Mouse (Mus musculus) adrenal gland, adult 2 months (tissue): ENCODE measurements around the gene Vsig8. TPM values are rescaled to one million over a fixed set of nuclear protein-coding genes. Genes with fewer than 3 reads are reported as not detected.

Experiments
- DNase-seq: peaks from one replicate; pipeline ENCODE4 v3.0.0; 2021
- long read RNA-seq: library from polyadenylated mRNA; stranded (forward); transcript quantifications from one replicate; pipeline ENCODE4 v2.0.0, GENCODE M21; 2021
- polyA plus RNA-seq: library from polyadenylated mRNA; depleted of rRNA; stranded (reverse); fragments of >200 nt; gene quantifications from 2 replicates; pipeline ENCODE4 v1.2.3, GENCODE M21; 2012; rRNA removed
- total RNA-seq, 2 experiments: library from RNA; stranded (reverse); gene quantifications; 2 replicates each; pipeline ENCODE4 v1.2.3; 2021

Vsig8 gene
- total RNA-seq (under 1 TPM; 0.24 to 0.61 TPM), polyA plus RNA-seq (1.6 and 2.1 TPM in 2 replicates)
- long read RNA-seq: 0 reads

DNA sequence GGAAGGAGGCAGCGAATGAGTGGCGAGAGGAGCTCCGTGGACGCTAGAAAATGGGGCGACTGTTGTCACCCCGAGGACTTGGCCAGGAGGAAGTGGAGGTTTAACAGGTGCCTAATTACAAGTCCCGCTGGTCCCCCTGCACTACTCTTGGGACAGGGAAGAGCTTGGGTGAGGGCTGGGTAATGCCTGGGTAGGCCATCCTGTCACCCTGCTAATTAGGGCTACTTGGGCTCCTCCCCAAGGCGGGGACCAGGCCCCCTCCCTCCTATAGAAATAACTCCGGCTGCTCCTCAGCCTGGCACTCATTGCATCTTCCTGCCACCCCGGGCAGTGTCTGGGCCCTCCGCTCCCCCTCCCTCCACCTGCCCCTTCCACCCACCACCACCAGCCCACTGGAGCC, at the start of gene Vsig8:
Gene Vsig8, plus strand, starts transcription at position 301 of the 400 bp plus-strand sequence.
- no peak for DNase-seq

GRCm38 (mm10) chr1:172507001-172507400, 48.7 kb upstream of the Vsig8 start:
- no peak for DNase-seq

GRCm38 (mm10) chr1:172507701-172508100, 48.0 kb upstream of the Vsig8 start:
- DNase-seq: no peak

DNA sequence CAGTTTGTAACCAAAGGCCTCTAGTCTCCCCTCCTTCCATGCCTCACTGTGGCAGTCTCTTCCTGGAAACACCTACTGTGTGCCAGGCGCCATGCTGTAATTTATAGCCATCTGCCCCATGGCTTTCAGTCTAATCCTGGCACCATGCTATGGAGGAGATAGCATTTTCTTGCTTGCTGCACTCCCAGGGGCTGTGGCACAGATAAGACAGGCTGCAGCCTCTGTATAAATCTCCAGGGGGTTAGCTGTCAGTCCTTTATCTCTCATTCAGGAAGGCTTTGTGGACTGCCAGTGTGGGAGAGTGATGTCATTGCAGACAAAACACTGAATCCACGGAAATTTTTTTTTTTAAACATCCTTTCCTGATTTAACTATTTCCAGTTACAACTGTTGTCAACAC, 47.6 kb upstream of the Vsig8 start:
- no peak for DNase-seq

DNA sequence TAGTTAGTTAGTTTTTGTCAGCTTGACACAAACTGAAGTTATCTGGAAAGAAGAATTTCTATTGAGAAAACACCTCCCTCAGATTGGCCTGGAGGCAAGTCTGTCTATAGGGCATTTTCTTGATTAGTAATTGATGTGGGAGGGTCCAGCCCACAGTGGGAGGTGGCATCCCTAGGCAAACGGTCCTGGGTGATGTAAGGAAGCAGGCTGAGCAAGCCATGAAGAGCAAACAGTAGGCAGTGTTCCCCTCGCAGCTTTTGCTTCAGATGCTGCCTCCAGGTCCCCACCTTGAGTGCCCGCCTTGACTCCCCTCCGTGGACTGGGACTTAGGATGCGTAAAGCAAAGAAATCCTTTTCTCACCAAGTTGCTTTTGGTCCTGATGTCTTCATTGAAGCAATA, 46.5 kb upstream of the Vsig8 start:
- no peak for DNase-seq

GRCm38 (mm10) chr1:172509983-172510382, 45.8 kb upstream of the Vsig8 start:
- DNase-seq: no peak

DNA sequence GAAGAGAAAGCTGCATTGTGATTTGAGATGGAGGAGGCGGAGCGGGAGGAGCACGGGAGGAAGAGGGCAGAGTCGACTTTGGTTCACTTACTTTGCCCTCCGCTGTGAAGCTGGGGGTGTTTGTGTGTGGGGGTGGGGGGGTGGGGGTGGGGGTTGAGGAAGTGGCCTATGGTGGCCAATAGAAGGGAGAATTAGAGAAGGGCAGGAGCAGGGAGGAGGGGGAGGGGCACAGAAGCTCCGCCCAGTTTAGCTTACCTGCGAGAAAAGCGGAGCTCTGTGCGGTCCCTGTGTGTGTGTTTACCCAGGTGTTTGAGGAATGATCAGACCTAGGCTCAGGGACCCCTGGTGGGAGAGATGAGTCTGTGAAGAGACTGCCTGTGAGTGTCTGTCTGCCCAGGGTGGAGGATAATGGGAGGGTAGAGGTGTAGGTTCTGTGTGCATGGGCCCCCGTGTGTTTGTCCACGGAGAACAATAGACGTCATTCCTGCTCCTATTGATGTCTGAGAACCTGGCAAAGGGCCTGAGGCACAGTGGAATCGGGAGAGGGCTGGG, 45.2 kb upstream of the Vsig8 start:
- DNase-seq: no peak

DNA sequence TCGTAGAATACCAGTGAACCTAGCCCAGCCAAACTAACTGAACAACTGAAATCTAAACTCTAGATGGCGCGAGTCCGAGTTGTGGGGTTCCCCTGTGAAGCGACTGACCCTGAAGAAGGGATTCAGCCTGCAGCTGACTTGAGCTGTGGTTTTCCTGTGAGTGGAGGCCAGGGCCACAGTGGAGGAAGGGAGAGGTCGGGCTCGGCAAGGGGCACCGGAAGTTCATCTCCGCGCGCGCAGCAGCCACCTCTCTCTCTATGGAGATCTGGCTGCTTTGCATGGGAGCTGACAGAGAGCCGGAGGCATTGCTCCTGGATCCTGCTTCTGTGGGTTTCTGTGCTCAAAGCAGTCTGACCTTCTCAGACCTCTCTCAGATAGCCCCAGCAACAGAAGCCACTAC, 42.8 kb upstream of the Vsig8 start:
- DNase-seq: peak; percentile 83

DNA sequence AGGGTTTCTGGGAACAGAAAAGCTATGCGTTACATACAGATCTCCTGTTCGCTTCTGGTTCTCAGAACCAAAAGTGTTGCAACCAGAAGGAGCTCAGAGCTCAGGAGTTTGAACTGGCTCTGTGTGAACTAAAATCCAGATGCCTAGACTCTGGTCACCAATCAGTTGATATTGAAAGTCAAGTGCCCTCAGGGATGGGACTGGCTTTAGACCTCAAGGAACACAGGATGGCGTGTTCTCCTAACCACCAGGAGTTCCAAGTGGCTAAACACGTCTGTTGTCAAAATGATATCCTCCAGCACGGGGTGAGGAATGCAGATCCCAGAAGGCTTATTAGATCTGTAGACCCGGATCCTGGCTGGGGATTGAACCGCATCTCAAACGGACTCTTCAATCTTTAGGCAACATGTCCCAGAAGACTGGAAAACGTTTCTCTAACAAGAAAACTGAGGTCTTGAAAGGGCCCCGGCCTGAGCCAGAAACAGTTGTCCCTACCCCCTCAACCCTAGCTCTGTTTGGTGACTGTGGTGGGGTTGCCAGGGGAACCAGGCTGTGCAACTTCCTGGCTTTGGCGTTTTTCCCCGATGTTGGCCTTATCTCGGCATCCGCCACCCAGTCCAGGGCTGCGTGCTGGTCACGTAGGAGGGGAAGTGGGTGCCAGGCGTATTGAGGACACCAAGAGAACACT, 42.1 kb upstream of the Vsig8 start:
- peak; percentile 69 for DNase-seq

- DNase-seq: no peak
Measured at GRCm38 (mm10) chr1:172514213-172514529, 41.6 kb upstream of the Vsig8 start.

- DNase-seq: no peak
Measured at GRCm38 (mm10) chr1:172514551-172515268, 41.0 kb upstream of the Vsig8 start.

DNA sequence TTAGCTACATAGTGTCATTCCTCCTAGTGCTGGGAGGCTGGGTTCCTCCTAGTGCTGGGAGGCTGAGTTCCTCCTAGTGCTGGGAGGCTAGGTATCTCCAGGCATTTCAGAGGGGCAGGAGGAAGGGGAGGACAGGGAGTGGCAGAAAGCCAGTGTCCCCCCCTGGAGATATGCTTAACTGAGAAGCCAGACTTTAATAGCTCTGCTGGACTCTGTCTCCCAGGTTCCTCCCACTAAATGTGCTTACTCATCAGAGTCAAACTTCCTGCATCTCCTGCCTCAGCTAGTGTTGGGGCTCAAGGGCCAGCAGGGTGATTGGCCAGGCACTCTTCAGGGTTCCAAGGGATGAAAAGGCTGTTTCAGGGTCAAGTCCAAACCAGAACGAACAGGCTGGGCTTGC, 40.3 kb upstream of the Vsig8 start:
- no peak for DNase-seq

DNA sequence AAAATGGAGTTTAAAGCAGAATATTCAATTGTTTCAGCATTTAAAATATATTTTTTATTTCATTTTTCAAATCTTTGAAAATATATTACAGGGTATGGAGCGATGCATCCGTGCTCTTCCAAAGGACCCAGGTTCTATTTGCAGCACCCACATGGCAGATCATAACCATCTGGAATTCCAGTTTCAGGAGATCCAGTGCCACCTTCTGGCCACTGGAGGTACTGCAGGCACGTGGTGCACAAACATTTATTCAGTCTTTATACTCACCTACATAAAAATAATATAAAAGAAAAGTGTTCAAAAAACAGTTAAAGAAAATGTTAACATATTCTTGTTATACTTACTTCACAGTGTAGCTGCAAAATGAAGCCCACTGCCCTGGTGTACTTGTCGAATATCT, 37.7 kb upstream of the Vsig8 start:
- DNase-seq: no peak

DNA sequence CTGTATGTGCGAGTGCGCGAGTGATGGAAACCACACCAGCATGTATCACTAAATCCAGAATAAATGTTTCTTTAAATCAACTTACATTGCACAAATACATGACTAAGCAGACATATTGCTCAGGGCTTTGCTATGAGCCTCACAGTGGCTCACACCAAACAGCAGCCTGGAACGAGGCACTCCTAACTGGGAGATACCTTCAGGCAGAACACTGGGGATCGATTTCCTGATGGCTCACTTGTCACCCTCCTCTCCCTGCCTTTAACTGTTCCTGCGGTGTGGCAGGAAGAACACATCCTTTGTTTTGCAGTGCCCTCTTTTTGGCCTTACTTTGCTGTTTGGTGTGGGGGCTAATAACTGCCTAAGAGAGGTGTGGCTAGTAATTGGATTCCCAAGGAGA, 36.1 kb upstream of the Vsig8 start:
- no peak for DNase-seq

DNA sequence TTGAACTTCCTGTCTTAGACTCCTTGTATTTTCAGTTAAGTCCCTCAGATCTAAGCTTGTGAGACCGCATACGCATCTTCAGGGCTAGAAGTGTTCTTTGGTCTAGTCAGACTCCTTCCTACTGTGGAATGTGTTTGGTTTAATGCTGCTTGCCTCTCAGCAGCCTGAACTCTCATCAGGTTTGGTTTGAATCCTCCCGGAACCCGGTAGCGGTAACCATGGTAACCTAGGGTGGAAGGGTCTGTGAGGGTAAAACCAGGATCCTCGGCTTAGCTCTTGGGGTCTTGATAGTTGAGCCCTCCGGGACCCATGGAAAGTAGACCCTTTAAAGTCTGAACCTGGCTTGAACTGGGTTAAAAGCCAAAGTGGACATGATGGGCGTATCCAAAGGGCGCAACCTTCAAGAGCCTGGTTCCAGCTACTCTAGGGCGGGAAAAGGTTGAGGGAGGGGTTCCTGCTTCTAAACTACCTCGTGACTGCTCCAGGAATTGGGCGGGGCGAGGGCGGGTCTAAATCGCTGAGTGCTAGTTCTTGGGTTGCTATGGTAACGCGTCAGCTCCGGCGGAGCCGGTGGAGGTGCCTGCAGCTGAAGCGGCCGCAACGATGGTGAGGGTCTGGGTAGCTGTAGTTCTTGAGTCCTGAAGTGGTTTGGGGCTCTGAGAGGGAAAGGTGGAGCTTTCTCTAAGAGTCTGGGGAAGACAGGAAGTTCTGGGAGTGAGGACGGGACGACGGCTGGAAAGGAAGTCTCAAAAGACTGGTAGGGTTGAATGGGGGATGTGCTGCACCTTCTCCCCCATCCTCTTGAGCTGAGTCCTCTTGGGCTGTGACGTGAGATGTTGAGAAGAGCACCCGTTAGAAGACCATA, 34.9 kb upstream of the Vsig8 start, which contains the start of gene Cfap45:
Gene Cfap45, plus strand, starts transcription at position 226 of the 865 bp plus-strand sequence.
- DNase-seq: peak; percentile 88

DNA sequence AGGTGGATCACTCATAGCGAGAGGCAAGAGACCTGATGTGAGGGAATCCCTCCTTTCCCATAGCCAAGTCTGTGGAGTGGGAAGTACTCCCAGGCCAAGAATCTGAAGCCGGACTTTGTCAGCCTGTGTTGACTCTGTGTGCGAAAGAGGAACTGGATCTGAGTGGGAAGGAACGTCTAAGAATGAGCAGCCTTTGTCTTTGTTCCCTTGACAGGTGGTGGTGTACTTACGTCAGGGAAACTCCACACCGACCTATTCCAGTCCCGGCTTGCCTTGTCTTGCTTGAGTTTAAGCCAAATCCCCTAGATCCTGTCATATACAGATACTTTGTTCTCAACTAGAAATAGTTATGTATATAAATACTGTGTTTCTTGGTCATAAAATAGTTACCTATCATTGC, 33.2 kb upstream of the Vsig8 start:
- DNase-seq: no peak

- DNase-seq: no peak
Measured at GRCm38 (mm10) chr1:172523699-172524101, 32.0 kb upstream of the Vsig8 start.

- DNase-seq: peak; percentile 46
Measured at GRCm38 (mm10) chr1:172525027-172525764, 30.5 kb upstream of the Vsig8 start.

GRCm38 (mm10) chr1:172525971-172526370, 29.8 kb upstream of the Vsig8 start:
- DNase-seq: no peak

GRCm38 (mm10) chr1:172526380-172527081, 29.2 kb upstream of the Vsig8 start:
- DNase-seq: peak; percentile 47

GRCm38 (mm10) chr1:172527431-172527830, 28.3 kb upstream of the Vsig8 start:
- DNase-seq: no peak
